Mouse (Mus musculus): ENCODE measurements around the gene H2-Q10.
"Not testable (repeated sequence)": the region's sequence is repeated elsewhere in the genome, so short reads cannot be mapped to it uniquely, and the experiment has no call there.

Gene H2-Q10

GRCm38 (mm10) chr17:35469842-35470751 is at the start of gene H2-Q10:
Gene H2-Q10 (plus strand): TSS chr17:35470089.
- DNase-seq: peak; percentile 30 to 42

DNA sequence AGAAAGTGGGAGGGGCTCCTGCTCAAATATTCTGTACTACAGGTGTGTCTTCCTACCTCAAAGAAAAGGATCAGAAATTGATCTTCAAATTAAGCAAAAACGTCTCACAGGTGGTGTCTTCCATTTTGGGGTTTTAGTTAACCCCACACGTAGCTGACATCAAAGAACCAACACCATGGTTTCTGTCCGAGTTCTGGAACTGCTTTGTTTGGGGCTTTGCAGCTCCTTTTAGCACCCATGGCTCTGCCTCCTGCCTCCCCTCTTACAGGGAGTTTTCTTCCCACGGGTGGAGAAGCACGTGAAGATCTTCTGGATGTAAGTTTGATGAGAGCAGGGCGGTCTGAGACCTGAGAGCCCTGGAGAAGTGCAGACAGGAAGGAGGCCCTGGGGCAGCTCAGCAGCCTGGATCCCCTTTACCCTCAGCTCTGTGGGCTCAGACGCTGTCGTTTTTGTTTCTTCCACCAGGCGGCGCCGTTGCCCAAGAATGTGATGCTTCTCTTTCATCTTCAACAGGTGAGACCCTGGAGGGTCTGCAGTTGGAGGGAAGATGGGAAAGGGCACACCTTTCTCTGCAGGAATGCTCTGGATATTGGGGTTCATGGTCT is 49.6 kb upstream of the H2-Q10 start:
- DNase-seq: not testable (repeated sequence)

DNA sequence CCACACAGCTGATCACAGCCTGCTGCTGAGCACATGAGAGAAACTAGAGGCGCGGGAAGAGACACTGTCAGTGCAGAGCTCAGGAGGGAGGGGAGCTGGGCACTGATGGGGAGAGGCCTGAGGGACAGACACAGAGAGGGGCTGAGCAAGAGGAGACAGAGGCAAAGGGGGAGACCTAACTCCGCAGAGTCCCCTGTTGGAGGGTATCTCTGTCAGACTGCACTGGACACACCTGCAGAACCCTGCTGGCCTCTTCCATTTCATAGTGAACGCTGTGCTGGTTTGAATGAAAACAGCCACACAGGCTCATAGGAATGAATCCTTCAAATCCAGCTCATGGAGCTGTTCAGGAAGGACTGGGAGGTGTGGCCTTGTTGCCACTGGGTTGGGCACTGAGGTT is 48.6 kb upstream of the H2-Q10 start:
- not testable (repeated sequence) for DNase-seq

- DNase-seq: peak in 1 of 2 experiments; percentile 0
Observed at GRCm38 (mm10) chr17:35422360-35422759, 47.5 kb upstream of the H2-Q10 start.

GRCm38 (mm10) chr17:35423131-35423810 is 46.6 kb upstream of the H2-Q10 start:
- peak in 1 of 2 experiments; percentile 0 for DNase-seq

DNA sequence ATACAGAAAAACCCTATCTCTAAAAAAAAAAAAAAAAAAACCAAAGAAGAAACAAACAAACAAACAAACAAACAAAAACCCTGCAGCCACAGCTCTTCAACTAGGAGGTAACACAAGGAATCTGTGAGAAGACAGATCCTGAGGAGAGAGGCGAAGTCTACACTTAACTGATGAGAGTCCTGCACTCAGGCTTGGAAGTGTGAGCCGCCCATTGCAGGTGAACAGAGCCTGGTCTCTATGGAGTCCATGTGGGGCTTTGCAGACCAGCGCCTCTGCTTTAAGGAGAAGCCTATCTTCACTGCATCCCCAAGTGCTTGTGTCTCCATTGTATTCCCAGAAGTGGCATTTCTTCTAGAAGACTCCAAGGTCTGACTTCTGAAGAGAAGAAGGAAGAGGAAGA is 45.8 kb upstream of the H2-Q10 start:
- peak in 1 of 2 experiments; percentile 0 for DNase-seq

DNA sequence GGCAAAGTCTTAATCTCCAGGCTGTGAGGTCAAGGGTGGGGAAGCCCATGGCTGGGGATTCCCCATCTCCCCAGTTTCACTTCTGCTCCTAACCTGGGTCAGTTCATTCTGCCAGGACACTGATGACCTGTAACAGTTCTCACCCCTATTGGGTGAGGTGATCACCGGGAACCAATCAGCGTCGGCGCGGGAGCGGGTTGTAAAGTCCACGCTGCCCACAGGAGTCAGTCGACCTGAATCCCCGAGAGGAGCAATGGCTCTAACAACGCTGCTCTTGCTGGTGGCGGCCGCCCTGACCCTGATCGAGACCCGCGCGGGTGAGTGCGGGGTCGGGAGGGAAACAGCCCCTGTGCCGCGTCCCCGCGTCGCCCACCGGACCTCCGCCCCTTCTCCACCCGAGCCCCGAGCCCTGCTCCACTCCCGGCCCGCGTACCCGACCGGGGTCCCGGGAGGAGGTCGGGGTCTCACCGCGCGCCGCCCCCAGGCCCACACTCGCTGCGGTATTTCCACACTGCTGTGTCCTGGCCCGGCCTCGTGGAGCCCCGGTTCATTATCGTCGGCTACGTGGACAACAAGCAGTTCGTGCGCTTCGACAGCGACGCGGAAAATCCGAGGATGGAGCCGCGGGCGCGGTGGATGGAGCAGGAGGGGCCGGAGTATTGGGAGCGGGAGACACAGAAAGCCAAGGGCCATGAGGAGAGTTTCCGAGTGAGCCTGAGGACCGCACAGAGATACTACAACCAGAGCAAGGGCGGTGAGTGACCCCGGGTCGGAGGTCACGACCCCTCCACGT is 45.1 kb upstream of the H2-Q10 start, which contains the start of gene H2-Q6:
Gene H2-Q6, plus strand, starts transcription at position 227 of the 793 bp plus-strand sequence.
- DNase-seq: peak; percentile 78 to 79

- peak in 1 of 2 experiments; percentile 11 for DNase-seq
Observed at GRCm38 (mm10) chr17:35425474-35425873, 44.4 kb upstream of the H2-Q10 start.

GRCm38 (mm10) chr17:35428883-35429282 is 41.0 kb upstream of the H2-Q10 start:
- DNase-seq: not testable (repeated sequence)

DNA sequence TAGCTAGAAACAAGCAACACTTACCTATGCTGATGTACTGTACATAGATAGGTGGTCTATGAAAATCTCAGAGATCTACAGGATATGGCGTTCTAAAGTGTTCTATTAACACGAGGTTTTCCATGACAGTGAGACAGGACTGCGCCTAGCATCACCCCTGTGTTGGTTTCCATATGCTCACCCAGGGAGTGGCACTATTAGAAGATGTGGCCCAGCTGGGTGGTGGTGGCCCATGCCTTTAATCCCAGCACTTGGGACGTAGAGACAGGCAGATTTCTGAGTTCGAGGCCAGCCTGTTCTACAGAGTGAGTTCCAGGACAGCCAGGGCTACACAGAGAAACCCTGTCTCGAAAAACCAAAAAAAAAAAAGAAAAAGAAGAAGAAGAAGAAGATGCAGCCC is 39.2 kb upstream of the H2-Q10 start:
- DNase-seq: not testable (repeated sequence)

DNA sequence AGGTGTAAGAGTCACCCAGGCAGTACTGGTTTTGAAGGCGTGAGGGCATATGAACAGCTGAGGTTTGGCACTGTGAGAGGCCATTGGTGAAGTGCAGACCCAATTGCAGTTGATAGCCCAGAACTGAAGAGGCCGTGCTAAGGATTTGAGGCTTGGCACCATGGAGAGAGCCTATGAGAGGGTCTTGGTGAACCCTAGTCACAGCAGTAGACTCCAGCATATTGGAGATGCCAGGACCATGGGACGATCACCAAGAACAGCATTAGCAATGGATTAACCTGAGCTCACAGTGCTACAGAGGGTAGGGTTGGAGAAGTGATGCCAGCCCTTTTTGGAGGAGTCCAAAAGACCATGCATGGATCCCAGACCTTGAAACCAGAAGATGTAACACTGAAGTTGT is 37.7 kb upstream of the H2-Q10 start:
- DNase-seq: not testable (repeated sequence)

GRCm38 (mm10) chr17:35434836-35435235 is 35.1 kb upstream of the H2-Q10 start:
- not testable (repeated sequence) for DNase-seq

DNA sequence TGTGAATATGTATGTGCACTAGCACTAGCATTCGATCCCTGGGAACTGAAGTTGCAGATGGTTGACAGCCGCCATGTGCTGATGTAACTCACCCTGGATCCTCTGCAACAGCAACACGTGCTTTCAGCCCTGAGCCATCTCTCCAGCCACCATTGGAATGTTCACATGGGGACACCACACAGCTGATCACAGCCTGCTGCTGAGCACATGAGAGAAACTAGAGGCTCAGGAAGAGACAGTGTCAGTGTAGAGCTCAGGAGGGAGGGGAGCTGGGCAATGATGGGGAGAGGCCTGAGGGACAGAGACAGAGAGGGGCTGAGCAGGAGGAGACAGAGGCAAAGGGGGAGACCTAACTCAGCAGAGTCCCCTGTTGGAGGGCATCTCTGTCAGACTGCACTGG is 34.3 kb upstream of the H2-Q10 start:
- DNase-seq: not testable (repeated sequence)

DNA sequence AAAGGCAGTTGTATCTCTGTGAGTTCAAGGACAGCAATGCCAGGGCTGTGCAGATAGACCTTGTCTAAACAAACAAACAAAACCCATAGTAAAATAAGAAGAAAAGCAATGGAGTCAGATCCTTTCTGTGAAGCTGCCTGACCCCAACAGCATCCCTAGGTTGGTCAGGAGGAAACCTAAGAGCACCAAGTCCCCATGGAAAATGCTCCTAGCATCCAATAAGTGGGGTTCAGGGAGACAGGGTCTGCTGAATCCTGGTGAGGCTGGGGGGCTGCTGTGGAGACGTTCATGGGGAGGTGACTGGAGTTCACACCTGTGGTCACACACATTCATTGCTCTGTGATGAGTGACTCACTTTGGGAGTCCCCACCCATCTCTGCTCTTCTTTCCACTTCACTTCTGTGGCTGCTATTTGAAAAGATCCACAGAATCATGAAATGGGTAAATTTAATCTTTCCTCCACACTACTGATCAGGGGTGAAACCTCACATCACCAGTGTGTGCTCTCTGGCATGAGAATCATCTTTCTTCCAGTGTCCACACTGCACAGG is 32.4 kb upstream of the H2-Q10 start:
- not testable (repeated sequence) for DNase-seq

DNA sequence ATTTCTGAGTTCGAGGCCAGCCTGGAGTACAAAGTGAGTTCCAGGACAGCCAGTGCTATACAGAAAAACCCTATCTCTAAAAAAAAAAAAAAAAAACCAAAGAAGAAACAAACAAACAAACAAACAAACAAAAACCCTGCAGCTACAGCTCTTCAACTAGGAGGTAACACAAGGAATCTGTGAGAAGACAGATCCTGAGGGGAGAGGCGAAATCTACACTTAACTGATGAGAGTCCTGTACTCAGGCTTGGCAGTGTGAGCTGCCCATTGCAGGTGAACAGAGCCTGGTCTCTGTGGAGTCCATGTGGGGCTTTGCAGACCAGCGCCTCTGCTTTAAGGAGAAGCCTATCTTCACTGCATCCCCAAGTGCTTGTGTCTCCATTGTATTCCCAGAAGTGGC is 31.5 kb upstream of the H2-Q10 start:
- DNase-seq: not testable (repeated sequence)

DNA sequence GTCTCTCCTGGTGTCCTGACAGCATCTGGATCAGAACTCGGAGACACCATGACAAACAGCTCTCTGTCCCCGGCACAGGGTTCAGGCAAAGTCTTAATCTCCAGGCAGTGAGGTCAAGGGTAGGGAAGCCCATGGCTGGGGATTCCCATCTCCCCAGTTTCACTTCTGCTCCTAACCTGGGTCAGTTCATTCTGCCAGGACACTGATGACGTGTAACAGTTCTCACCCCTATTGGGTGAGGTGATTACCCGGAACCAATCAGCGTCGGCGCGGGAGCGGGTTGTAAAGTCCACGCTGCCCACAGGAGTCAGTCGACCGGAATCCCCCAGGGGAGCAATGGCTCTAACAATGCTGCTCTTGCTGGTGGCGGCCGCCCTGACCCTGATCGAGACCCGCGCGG is 31.0 kb upstream of the H2-Q10 start, which contains the start of gene H2-Q7:
Gene H2-Q7, plus strand, starts transcription at position 271 of the 400 bp plus-strand sequence.
- DNase-seq: peak; percentile 78 to 87

DNA sequence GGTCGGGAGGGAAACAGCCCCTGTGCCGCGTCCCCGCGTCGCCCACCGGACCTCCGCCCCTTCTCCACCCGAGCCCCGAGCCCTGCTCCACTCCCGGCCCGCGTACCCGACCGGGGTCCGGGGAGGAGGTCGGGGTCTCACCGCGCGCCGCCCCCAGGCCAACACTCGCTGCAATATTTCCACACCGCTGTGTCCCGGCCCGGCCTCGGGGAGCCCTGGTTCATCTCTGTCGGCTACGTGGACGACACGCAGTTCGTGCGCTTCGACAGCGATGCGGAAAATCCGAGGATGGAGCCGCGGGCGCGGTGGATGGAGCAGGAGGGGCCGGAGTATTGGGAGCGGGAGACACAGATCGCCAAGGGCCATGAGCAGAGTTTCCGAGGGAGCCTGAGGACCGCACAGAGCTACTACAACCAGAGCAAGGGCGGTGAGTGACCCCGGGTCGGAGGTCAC is 30.6 kb upstream of the H2-Q10 start:
- not testable (repeated sequence) for DNase-seq

- DNase-seq: not testable (repeated sequence)
Observed at GRCm38 (mm10) chr17:35439925-35440645, 29.8 kb upstream of the H2-Q10 start.

GRCm38 (mm10) chr17:35442376-35442775 is 27.5 kb upstream of the H2-Q10 start:
- DNase-seq: not testable (repeated sequence)

DNA sequence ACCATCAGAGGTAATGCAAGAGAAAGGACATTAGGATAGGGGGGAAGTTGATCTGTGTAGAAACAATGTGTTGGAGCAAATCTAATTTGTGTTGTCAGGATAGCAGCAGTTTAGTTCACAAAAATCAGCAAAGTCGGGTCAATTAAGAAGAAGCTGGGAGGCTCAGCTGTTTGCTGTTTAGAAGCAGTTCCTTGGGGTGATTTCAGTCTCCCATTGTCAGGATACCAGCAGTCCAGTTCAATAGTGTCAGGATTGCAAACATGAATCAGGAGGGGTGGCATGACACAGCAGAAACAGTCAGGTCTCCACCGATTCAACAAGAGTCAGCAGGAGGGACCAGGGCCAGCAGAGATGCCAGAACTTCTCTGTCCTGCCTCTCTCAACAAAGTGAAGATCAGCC is 25.4 kb upstream of the H2-Q10 start:
- DNase-seq: not testable (repeated sequence)

DNA sequence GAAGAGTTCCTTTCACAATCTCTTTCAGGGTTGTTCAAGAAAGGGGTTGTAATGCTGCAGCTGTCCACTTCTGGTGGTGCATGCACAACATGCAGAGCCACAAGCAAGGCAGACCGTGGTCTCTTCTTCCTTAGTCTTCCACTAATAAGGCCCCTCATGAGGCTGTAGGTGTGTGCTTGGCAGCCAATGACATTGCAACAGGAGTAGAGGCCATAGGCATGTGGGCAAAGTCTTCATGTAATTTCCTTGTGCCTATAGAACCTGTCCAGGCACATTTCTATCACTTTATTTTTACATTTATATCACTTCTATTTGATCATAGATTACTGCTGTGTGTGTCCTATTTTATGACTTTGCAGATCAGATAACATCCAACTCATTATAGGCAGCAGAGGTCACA is 11.6 kb upstream of the H2-Q10 start:
- DNase-seq: not testable (repeated sequence)
